Mouse (Mus musculus): ENCODE data around the gene Gm4969. TPM values are rescaled to one million over a fixed set of nuclear protein-coding genes. Genes with fewer than 3 reads are reported as not detected.

The Gm4969 gene
- polyA plus RNA-seq, 1 experiment, result 1.1 TPM

- TF ChIP-seq POLR2A (IDR thresholded peaks at IDR 0.05; ENCODE audit: extremely low read depth, insufficient read depth, low read length) (no peak), CTCF (IDR thresholded peaks at IDR 0.05; ENCODE audit: extremely low read depth, insufficient read depth, low read length) (no peak)
- Histone ChIP-seq H3K4me1 (ENCODE audit: control insufficient read depth, insufficient read depth, low read length) (peaks cover 19% of the 10 kb centered on the region), H3K4me3 (ENCODE audit: insufficient read depth, low read length) (no peak overlapping the region), H3K27ac (ENCODE audit: insufficient read depth, low read length) (no peak overlapping the region)
Observed at GRCm38 (mm10) chr7:19051161-19051560, 67.0 kb downstream of the Gm4969 start.

GRCm38 (mm10) chr7:19050172-19050571 is 68.0 kb downstream of the Gm4969 start:
- Histone ChIP-seq H3K4me3 (ENCODE audit: insufficient read depth, low read length) (no peak overlapping the region), H3K27ac (ENCODE audit: insufficient read depth, low read length) (peak overlapping the region; percentile 74), H3K4me1 (ENCODE audit: control insufficient read depth, insufficient read depth, low read length) (peaks cover 19% of the 10 kb centered on the region)
- TF ChIP-seq POLR2A (IDR thresholded peaks at IDR 0.05; ENCODE audit: extremely low read depth, insufficient read depth, low read length) (no peak), CTCF (IDR thresholded peaks at IDR 0.05; ENCODE audit: extremely low read depth, insufficient read depth, low read length) (no peak)

- Histone ChIP-seq H3K4me3 (ENCODE audit: insufficient read depth, low read length) (no peak overlapping the region), H3K4me1 (ENCODE audit: control insufficient read depth, insufficient read depth, low read length) (peaks cover 19% of the 10 kb centered on the region), H3K27ac (ENCODE audit: insufficient read depth, low read length) (no peak overlapping the region)
- TF ChIP-seq POLR2A (IDR thresholded peaks at IDR 0.05; ENCODE audit: extremely low read depth, insufficient read depth, low read length) (no peak), CTCF (IDR thresholded peaks at IDR 0.05; ENCODE audit: extremely low read depth, insufficient read depth, low read length) (no peak)
Observed at GRCm38 (mm10) chr7:19049252-19049651, 68.9 kb downstream of the Gm4969 start.

Other genes with a start within 250 kb of the Gm4969 start
- gene Pglyrp1, start 247.0 kb downstream of the Gm4969 start, polyA plus RNA-seq (2012; rRNA removed), result 15.7 and 16.0 TPM in 2 replicates
- gene Ccdc61, start 208.0 kb downstream of the Gm4969 start, polyA plus RNA-seq (2012; rRNA removed), result 14.7 and 15.8 TPM in 2 replicates
- gene Nova2, start 192.5 kb downstream of the Gm4969 start, polyA plus RNA-seq (2012; rRNA removed), result 22.3 and 23.3 TPM in 2 replicates
- gene Nanos2, start 131.0 kb downstream of the Gm4969 start, polyA plus RNA-seq (2012; rRNA removed), result 2.8 and 3.3 TPM in 2 replicates
- 49.7 and 50.8 TPM in 2 replicates for gene Mypop, start 127.1 kb downstream of the Gm4969 start, polyA plus RNA-seq (2012; rRNA removed)
- gene Irf2bp1, start 114.3 kb downstream of the Gm4969 start, polyA plus RNA-seq (2012; rRNA removed), result 27.2 and 28.5 TPM in 2 replicates
- gene Foxa3, start 94.8 kb downstream of the Gm4969 start, polyA plus RNA-seq (2012; rRNA removed), result not detected in 2 replicates
- gene Sympk, start 94.0 kb downstream of the Gm4969 start, polyA plus RNA-seq (2012; rRNA removed), result 113 and 118 TPM in 2 replicates
- gene Rsph6a, start 63.7 kb downstream of the Gm4969 start, polyA plus RNA-seq (2012; rRNA removed), result 0.10 and 0.17 TPM in 2 replicates
- 171 and 178 TPM in 2 replicates for gene Dmwd, start 42.1 kb downstream of the Gm4969 start, polyA plus RNA-seq (2012; rRNA removed)
- 40.9 and 47.6 TPM in 2 replicates for gene Dmpk, start 34.5 kb downstream of the Gm4969 start, polyA plus RNA-seq (2012; rRNA removed)
- gene Six5, start 23.8 kb downstream of the Gm4969 start, polyA plus RNA-seq (2012; rRNA removed), result 4.7 and 5.0 TPM in 2 replicates
- 8.2 and 8.6 TPM in 2 replicates for gene Fbxo46, start 1.5 kb upstream of the Gm4969 start, polyA plus RNA-seq (2012; rRNA removed)
- 16.2 and 17.4 TPM in 2 replicates for gene Qpctl, start 30.9 kb upstream of the Gm4969 start, polyA plus RNA-seq (2012; rRNA removed)
- 88.2 and 92.1 TPM in 2 replicates for gene Snrpd2, start 31.4 kb upstream of the Gm4969 start, polyA plus RNA-seq (2012; rRNA removed)
- 3.3 and 3.9 TPM in 2 replicates for gene Gipr, start 47.8 kb upstream of the Gm4969 start, polyA plus RNA-seq (2012; rRNA removed)
- 156 and 157 TPM in 2 replicates for gene Eml2, start 58.1 kb upstream of the Gm4969 start, polyA plus RNA-seq (2012; rRNA removed)
- gene Gpr4, start 94.2 kb upstream of the Gm4969 start, polyA plus RNA-seq (2012; rRNA removed), result 6.1 and 6.5 TPM in 2 replicates
- gene Opa3, start 110.0 kb upstream of the Gm4969 start, polyA plus RNA-seq (2012; rRNA removed), result 41.0 and 41.5 TPM in 2 replicates
- 15.3 and 16.5 TPM in 2 replicates for gene Vasp, start 153.4 kb upstream of the Gm4969 start, polyA plus RNA-seq (2012; rRNA removed)
- gene Ppm1n, start 161.7 kb upstream of the Gm4969 start, polyA plus RNA-seq (2012; rRNA removed), result 0.21 and 0.23 TPM in 2 replicates
- gene Rtn2, start 164.3 kb upstream of the Gm4969 start, polyA plus RNA-seq (2012; rRNA removed), result 140 TPM in 2 replicates
- gene Fosb, start 191.7 kb upstream of the Gm4969 start, polyA plus RNA-seq (2012; rRNA removed), result 5.1 and 7.1 TPM in 2 replicates
- gene Ercc1, start 226.4 kb upstream of the Gm4969 start, polyA plus RNA-seq (2012; rRNA removed), result 53.8 and 59.1 TPM in 2 replicates
- 14.4 and 14.6 TPM in 2 replicates for gene Cd3eap, start 241.1 kb upstream of the Gm4969 start, polyA plus RNA-seq (2012; rRNA removed)
- 5.0 and 5.4 TPM in 2 replicates for gene Ppp1r13l, start 241.4 kb upstream of the Gm4969 start, polyA plus RNA-seq (2012; rRNA removed)

Data from cortical plate, adult 2 months (tissue).